In genomic region chrX:129607842-129608241, GRCm38 (mm10) we compare ENCODE assay signal across 22 mouse cellular contexts.
"Had no signal": no experiment of that assay in that cellular context is flagged by ENCODE, and none has a peak within 500 bp of the region (broad histone marks: within the 10 kb centered on the region; RNA-seq: fewer than 3 reads in every experiment).

No protein-coding gene starts in this region.

- H3K9me3 ChIP-seq: intestine, embryonic 15.5 days; kidney, embryonic 15.5 days; limb, embryonic 12.5 days; limb, embryonic 15.5 days; lung, embryonic 15.5 days; midbrain, embryonic 10.5 days; midbrain, embryonic 13.5 days; neural tube, embryonic 13.5 days had no signal

- H3K4me2 ChIP-seq: intestine, embryonic 15.5 days; kidney, embryonic 15.5 days; limb, embryonic 12.5 days; limb, embryonic 15.5 days; lung, embryonic 15.5 days; midbrain, embryonic 13.5 days; neural tube, embryonic 13.5 days had no signal

- H3K36me3 ChIP-seq: intestine, embryonic 15.5 days; kidney, embryonic 15.5 days; limb, embryonic 12.5 days; limb, embryonic 15.5 days; lung, embryonic 15.5 days; midbrain, embryonic 10.5 days; midbrain, embryonic 13.5 days; neural tube, embryonic 13.5 days had no signal

- ATAC-seq: intestine, embryonic 15.5 days; midbrain, embryonic 13.5 days; midbrain, embryonic 16.5 days had no signal

- H3K27ac ChIP-seq: intestine, embryonic 15.5 days; kidney, embryonic 15.5 days; limb, embryonic 12.5 days; limb, embryonic 15.5 days; lung, embryonic 15.5 days; midbrain, embryonic 10.5 days; midbrain, embryonic 13.5 days; neural tube, embryonic 13.5 days; stomach, postnatal 0 days had no signal

- H3K9ac ChIP-seq: intestine, embryonic 15.5 days; kidney, embryonic 15.5 days; limb, embryonic 12.5 days; limb, embryonic 15.5 days; lung, embryonic 15.5 days; midbrain, embryonic 13.5 days; neural tube, embryonic 13.5 days had no signal

- H3K4me1 ChIP-seq: intestine, embryonic 15.5 days; kidney, embryonic 15.5 days; limb, embryonic 12.5 days; limb, embryonic 15.5 days; lung, embryonic 15.5 days; midbrain, embryonic 10.5 days; midbrain, embryonic 13.5 days; neural tube, embryonic 13.5 days had no signal

- H3K27me3 ChIP-seq: intestine, embryonic 15.5 days; kidney, embryonic 15.5 days; limb, embryonic 12.5 days; limb, embryonic 15.5 days; lung, embryonic 15.5 days; midbrain, embryonic 13.5 days; neural tube, embryonic 13.5 days had no signal

- H3K4me3 ChIP-seq: intestine, embryonic 15.5 days; kidney, embryonic 15.5 days; limb, embryonic 12.5 days; limb, embryonic 15.5 days; lung, embryonic 15.5 days; midbrain, embryonic 10.5 days; midbrain, embryonic 13.5 days; myocyte; neural tube, embryonic 13.5 days had no signal

- DNase-seq: kidney, adult 11 months; kidney, adult 8-10 months; kidney, postnatal 10 days; kidney, postnatal 36 days; left cerebral cortex, postnatal 4 days; lung, adult 18-20 months; lung, postnatal 10 days; lung, postnatal 4 days; right cerebral cortex, postnatal 14 days; right cerebral cortex, postnatal 4 days; thymus, postnatal 25 days had no signal
